Mouse (Mus musculus) urinary bladder, postnatal 14 days (tissue): ENCODE measurements around the gene Dnajb1.
"Not testable (repeated sequence)": the region's sequence is repeated elsewhere in the genome, so short reads cannot be mapped to it uniquely, and the experiment has no call there.

Source experiments
- DNase-seq: peaks from one replicate; pipeline ENCODE4 v3.0.0; 2021; ENCODE audit warnings: low spot score

The Dnajb1 gene

DNA sequence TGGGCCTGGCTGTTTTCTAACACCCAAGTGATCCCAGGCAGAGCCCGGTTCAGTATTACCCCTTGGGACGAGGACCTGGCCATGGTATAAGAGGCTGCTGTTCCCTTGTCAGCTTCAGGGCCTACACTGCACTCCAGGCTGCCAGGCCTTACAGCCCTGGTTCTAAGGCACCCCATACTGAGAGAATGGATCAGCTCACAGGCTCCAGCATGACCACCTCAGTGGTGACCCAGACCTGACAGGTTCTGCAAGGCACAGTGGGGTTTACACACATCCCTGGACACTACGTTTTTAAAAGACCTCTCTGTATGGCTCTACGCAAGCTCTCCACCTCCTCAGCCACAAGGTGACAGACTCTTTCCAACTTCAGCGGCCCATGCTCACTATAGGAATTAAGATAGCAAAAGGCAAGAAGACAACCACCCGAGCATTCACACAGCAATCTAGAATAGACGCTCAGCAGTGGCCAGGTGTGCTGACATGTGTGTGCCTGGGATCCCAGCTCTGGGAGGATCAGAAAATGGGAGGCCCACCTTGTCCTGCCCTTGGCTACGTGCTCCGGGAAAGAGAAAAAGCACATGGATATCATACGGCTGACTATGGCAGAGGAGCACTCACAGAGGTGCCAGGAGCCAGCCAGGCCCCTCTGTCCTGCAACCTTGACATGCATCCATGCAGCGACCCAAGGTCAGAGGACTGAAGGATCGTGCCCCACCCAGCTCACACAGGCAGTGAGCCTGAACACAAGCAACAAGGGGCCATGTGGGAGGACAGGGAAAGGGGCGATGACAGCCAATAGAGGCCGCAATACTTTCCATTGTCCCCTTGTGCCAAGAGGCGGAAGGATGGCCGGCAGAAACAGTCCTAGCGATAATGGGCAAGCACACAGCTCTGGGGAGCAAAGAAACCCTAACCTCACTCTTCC, 29.6 kb upstream of the Dnajb1 start:
- DNase-seq, result peak; percentile 2

DNA sequence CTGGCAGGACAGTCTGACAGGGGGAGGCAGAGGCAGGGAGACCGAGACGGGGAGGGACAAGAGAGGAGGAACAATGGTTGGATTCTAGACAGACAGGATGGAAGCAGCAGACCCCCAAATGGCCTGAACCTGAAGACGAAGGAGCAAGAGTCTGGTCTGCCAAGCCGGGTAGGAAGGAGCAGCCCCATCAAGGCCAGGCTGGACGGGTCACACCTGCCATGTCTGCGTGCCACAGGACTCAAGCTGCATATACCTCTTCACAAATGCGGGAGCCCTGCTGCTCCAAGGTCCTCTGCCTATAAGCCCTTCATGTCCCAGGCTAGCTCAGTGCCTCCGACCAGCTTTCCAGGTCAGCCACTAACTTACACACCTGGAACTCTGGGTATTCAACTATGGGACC, 28.3 kb upstream of the Dnajb1 start:
- no peak for DNase-seq

DNA sequence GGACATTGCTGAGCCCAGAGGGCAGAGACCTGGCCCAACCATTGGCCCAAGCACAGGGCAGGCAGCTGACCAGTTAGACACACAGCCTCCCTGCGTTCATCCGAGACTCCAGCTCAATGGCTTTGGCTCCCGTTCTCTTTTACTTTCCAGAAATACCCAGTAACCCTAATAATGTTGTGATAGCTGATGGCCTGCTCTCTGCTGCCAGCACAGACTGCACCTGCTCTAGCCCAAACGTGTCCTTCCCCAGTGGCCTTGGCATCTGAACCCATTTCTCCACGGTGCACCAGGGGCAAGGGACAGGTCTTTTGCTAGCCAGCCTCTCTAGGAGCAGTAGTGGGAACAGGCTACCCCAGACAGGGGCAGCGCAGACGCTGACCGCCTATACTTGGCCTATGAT, 27.2 kb upstream of the Dnajb1 start:
- no peak for DNase-seq

DNA sequence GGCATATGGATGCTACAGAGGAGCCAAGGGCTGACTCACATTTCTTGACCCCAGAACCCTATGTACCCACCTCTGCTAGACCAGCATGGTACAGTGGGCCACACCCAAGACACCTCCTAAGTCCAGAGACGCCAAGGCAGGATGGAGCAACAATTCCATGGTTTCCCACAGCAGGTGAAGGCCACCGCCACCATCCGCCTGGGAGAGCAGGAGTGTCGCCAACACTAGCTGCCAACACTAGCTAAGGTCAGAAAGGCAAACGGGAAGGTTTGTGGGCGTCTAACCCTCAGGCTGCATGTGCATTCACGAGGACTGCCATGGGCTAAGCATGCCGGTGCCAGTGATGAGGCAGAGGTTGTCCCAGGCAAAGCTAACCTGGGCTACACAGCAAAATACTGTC, 25.8 kb upstream of the Dnajb1 start:
- DNase-seq, result no peak

DNA sequence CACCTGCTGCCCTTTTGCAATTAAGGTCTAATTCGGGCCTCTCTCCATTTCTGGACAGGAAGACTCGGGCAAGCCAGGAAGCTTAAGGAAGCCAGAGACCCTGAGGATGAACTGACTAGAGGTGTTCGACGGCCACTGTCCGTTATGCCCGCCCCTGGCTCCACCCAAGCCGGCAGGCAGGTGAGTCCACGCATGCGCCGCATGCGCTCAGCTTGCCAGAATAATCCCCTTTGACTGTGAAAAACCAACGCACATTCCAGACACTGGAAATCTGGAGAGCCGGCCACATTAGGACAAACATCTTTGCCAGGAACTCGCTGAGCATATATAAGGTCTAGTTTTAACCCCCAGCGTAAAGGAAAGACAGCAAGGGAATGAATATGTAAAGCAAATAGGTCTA, 24.8 kb upstream of the Dnajb1 start:
- DNase-seq, result no peak

DNA sequence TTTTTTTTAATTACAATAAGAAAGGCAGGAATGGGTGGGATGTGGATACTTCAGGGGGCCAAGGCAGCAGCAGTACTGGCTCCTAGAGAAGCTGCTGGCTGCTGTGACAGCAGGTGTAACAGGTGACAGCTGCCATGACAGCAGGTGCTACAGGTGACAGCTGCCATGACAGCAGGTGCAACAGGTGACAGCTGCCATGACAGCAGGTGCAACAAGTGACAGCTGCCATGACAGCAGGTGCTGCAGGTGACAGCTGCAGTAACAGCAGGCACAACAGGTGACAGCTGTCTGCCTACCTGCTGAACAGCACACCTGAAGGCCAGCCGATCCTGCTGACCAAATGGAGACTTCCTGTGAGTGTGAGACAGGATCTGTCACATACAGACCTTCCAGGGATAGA, 23.2 kb upstream of the Dnajb1 start:
- no peak for DNase-seq

DNA sequence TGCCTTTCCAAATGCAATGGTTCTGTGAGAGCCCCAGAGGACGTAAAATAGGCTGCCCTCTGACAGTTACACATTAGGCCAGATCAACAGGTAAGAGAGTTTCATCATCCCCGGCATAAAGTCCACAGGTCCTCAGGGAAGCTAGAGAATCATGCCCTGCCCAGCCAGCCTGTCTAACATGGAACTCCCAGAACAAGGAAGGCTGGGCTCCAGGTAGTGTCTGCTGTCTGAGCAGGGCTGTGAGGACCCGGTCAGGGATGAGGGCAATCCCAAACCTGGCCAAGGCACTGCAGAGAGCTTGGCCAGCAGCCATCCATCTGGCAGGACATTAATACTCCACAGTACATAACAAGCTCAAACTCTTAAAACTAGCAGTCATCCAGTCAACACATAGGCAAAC, 22.7 kb upstream of the Dnajb1 start:
- no peak for DNase-seq

DNA sequence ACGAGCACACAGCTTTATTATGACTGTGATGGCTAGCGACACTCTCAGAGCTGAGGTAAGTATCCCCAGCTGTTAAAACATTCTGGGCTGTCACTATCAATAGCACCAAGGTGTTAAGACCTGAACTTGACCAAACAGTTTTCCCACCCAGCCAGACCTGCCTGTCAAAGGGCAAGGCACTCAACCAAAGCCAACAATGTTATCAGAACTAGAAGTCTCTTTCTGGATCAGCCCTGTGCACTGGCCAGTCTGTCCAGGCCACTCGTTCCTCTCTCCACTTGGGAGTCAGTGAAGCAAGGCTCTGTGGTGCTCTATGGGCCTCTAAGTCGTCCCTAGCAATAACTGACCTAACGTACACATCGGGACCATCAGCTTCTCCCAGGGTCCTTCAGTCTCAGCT, 20.3 kb upstream of the Dnajb1 start:
- no peak for DNase-seq

DNA sequence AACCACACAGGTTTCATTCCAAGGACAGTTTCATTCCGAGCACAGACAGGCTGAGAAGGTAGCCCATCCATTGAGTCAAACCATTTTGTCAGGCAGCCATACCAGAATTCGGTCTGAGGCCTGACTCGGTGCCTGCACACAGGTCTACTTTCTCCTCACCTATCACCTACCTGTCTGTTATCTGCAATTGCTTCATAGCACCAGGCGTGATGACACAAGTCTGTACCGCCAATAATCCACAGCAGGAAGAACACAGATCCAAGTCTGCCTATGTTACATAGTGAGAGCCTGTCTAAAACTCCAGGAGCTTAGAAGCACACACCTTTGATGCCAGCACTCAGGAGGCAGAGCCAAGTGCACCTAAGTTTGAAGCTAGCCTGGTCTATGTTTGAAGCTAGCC, 19.1 kb upstream of the Dnajb1 start:
- DNase-seq, result no peak

DNA sequence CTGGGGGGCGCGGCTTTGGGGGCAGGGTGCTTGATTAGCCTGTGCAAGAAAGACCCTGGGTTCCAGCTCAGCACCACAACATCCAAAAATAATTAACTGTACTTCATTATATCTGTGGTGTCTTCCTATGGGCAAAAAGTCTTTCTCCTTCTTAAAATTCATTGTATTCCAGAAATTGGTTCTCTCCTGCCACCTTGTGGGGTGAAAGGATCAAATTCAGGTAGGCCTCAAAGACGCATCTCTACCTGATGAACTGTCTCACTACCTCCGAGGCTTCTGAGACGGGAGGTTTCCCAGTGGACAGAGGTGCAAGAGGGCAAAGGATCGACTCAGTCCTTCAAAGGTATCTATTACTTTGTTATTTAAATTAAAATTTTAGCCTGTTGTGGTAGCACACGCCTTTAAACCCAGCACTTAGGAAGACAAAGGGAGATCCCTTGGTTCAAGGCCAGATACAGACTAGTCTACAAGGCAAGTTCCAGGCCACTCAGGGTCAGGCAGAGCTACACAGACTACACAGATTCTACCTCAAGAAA, 17.4 kb upstream of the Dnajb1 start:
- DNase-seq, result no peak

DNA sequence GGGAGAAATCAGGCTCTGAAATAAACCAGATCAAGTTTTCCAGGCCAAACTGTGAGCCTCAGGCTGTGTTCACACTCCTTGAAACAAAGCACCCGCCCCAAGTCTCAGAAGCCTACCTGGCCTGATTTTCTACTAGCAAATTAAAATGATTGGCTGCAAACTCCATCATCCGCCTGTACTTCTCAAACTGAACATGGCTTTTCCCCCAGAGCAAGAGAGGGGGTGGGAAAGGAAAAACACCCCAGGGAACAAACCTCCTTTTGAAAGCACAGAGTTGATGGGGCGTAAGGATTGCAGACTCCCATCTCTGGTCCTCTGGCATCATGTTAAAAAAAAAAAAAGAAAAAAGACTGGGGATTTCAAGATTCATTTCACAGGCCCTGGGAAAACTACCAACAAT, 15.3 kb upstream of the Dnajb1 start:
- no peak for DNase-seq

DNA sequence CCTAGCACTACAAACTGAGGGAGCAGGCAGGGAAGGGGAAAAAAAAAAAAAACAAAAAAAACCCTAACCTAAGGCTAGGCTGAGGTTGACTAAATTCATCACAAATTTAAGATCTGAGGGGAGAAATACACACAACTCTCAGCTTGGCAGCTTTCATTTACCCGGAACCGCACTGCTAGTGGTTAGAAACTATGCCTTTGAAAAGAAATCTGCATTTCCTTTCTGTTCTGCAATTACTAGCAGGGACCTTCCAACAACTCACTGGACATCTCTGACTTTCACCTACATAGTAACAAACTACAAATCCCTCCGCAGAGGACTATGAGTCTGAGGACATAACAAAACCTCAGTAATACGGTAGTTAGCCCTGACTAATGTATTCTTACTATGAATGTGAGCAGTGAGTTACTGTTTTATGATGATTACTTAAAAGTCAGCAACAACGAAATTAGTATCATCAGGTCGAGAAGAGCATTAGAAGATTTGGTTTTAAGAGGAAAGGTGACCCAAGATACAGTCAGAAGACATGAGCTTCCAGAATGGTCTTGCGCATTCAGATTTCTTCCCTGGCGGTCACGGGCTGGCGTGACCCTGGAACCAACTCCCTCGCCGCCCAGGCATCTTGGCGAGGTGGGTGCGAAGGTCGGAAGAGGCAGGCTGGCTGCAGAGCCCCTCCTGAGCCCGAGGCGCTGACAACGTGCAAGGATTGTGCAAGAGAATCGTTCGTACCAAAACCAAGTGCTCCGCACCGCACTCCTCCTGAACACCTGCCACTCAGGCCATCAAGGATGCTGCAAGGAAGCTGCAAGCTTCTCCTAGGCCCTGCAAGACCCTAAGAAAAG, 14.4 kb upstream of the Dnajb1 start:
- no peak for DNase-seq

DNA sequence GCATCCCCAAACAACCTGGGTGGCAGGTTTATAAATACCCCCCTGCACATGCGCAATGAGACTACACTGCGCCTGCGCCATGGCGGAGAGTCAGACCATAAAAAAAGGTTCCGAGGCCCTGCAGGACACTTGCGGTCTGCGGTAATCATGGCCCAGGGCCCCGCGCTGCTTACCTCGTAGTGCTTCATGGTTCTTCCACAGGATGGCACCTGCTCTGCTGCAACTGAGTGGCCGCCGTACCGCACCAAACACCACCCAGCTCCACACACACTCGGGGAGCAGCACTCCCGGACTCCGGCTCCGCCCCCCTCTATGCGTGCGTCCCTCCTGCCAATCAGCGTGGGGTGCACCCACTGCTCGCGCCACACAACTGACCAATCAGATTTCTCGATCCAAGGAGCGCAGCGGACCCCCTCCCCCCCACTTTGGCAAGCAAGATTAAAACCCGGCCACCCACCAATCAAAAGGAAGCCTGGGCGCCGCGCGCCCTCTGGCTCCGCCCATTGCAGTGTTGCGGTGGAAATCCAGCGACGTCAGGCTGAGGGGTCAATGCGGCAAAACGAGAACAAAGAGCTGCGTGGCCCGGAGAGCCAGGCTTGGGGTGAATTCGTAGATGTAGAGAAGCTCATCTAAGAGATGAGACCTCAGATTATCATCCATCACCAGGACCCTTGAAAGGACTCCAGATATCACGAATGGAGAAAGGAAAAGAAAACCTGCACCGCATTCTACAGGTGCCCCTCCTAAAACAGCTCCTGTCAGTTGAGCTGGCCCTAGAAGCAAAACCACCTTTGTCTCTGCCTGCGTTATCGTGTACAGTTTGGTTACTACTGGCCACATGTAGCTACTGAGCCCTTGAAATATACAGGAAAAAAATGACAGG, 13.6 kb upstream of the Dnajb1 start:
- DNase-seq, result peak; percentile 97

DNA sequence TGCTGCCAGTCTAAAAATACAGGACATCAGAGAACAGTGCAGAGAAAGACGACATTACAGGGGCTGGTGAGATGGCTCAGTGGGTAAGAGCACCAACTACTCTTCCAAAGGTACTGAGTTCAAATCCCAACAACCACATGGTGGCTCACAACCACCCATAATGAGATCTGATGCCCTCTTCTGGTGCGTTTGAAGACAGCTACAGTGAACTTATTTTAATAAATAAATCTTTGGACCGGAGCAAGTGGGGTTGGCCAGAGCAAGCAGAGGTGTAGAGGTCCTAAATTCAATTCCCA, 13.0 kb upstream of the Dnajb1 start:
- not testable (repeated sequence) for DNase-seq

DNA sequence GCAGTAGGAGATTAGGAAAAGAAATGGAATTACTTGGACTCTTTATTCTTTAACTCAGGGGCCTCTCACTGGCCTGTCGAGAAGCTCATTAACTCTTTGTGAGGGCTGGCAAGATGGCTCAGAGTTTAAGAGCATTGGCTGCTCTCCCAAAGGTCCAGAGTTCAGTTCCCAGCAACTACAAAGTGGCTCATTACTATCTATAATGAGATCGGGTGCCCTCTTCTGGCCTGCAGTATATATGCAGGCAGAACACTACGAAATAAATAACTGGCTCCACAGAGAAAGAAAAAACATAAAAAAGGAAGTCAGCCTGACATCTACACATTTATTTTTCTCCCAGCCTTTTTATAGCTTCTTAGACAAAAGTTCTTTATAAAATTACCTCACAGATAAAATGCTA, 11.6 kb upstream of the Dnajb1 start:
- no peak for DNase-seq

DNA sequence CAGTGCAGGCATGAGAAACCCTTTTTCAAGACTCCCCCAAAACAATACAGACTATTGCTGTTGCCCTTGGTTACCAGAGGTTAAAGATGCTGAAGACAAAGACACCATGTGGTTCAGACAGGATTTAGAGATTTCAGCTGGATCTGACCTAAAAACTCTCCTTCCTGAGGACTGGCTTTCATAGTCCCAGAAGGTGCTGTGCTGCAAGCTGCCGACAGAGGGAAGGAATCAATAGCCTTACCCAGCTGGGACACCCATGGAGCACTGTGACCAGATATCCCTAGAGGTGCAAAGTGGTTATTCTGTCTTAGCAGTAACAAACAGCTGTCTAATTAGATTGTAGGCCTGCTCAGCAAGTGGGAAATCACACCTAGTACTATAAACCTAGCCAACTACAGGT, 9.8 kb upstream of the Dnajb1 start:
- no peak for DNase-seq

DNA sequence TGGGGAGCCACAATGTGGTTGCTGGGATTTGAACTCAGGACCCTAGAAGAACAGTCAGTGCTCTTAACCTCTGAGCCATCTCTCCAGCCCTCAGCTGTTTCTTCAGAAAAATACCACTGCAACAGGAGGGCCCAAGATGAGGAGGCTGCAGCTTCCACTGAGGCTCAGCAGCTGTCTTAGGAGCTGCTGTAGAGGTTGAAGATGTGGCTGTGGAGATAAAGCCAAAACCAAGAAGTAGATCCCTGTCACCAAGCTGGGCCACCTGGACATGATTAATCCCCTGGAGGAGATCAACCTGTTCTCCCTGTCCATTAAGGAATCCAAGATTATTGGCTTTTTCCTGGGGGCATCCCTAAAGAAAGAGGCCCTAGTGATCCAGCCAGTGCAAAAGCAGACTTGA, 8.2 kb upstream of the Dnajb1 start:
- no peak for DNase-seq

DNA sequence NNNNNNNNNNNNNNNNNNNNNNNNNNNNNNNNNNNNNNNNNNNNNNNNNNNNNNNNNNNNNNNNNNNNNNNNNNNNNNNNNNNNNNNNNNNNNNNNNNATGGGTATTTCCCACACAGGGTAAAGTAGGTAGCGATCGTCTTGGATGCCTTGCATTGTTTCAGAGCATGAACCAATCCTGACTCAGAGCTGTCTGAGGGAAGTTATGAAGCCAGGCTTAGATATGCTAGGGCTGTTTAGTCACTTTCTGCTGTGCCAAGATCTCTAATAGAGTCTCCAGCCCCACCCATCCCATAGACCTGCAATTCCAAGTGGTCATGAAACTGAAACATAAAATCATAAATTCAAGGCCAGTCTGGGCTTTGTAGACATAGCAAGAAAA, 5.4 kb upstream of the Dnajb1 start:
- DNase-seq, result no peak

DNA sequence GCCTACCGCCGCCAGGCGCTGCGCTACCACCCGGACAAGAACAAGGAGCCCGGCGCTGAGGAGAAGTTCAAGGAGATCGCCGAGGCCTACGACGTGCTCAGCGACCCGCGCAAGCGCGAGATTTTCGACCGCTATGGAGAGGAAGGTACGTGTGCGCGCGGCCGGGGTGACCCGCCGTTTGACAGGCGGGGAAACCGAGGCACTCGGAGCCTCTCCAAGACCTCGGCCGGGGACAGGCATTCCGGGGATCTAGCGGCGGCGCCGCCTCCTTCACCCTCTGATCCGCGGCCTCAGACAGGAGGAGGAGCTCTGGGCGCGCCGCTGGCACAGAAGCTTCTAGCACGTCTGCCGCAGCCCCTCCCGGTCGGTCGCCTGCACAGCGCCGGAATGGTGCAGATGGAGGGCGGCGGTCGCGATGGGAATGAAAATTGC, 421 bp downstream of the Dnajb1 start:
- DNase-seq, result peak; percentile 87

DNA sequence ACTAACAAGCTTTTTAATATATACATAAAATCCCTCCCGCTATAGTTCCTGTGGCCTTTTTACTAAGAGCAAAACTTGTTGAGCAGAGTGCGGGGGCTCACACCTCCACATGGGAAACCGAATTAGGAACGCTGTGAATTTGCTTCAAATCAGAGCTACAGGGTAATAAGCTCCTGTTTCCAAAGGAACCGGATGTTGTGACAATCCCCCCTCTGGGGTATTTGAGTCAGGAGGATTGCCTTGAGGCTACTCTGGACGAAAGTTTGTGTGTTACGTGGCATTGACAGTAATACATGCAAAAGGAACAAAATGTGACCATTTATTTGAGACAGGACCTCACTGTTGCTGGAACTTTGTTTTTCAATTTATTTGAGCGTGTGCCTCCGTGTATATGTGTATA, 1.1 kb downstream of the Dnajb1 start:
- no peak for DNase-seq

DNA sequence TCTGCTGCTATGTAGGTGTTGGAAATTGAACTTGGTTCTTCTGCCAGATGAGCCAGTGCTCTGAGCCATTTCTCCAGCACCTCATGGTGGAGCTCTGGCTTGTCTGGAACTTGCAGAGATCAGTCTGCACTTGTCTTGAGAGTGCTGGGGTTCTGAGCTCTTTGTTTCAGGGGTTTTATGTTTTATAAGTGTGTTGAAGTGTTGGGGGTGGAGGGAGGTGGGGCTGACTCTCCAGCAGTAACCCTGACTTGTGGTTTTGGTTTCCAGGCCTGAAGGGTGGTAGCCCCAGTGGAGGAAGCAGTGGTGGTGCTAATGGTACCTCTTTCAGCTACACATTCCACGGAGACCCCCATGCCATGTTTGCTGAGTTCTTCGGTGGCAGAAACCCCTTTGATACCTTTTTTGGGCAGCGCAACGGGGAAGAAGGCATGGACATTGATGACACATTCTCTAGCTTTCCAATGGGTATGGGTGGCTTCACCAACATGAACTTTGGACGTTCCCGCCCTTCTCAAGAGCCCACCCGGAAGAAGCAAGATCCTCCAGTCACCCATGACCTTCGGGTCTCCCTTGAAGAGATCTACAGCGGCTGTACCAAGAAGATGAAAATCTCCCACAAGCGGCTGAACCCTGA, 1.7 kb downstream of the Dnajb1 start:
- DNase-seq, result no peak

DNA sequence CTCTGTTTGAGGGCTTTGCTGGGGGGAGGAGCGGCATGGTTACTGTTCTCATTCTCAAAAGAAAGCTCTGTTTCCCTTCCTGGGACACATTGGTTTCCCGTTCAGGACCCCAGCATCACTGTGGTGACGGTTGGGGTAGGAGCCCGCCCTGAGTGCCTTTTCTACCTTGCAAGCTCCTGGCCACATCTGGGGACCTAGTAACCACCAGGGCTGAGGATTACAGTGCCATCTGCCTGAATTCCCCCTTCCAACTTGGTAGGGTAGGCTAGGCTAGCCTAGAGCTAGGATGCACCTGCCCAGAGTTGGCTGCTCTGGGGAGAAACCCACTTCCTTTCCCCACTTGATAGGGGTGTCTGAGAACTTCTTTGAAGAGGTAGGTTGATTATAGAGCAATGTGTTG, 3.9 kb downstream of the Dnajb1 start:
- no peak for DNase-seq
